Mouse (Mus musculus) hindbrain, embryonic 11.5 days (tissue): Measurements from ENCODE around the gene Gsg1. TPM values are rescaled to one million over a fixed set of nuclear protein-coding genes. Genes with fewer than 3 reads are reported as not detected.

Experiments
- ATAC-seq: fragments of 200-750 bp; cut with Nextera tagmentation; 2 replicates; pipeline ENCODE4 v1.8.0; 2017; ENCODE audit warnings: mild to moderate bottlenecking, moderate TSS enrichment, moderate library complexity; ENCODE audit not compliant: low FRiP score
- DNase-seq: peaks from one replicate; pipeline ENCODE4 v3.0.0-alpha.2; 2015; ENCODE audit warnings: low spot score
- H3K27ac ChIP-seq: fragments of 300-500 bp; sonication (generic); 2 replicates; pipeline ENCODE4 v1.5.1; 2014; ENCODE audit warnings: mild to moderate bottlenecking, low read depth, low read length
- H3K27me3 ChIP-seq: fragments of 300-500 bp; sonication (generic); 2 replicates; pipeline ENCODE4 v1.6.1; 2014; ENCODE audit warnings: mild to moderate bottlenecking, low read length, moderate library complexity, mixed read lengths; ENCODE audit not compliant: control insufficient read depth, insufficient read depth
- H3K36me3 ChIP-seq: fragments of 300-500 bp; sonication (generic); 2 replicates; pipeline ENCODE4 v1.6.1; 2014; ENCODE audit warnings: mild to moderate bottlenecking, low read length, moderate library complexity, mixed read lengths; ENCODE audit not compliant: control insufficient read depth, insufficient read depth
- H3K4me1 ChIP-seq: fragments of 300-500 bp; sonication (generic); replicated peaks from 2 replicates; pipeline ENCODE4 v1.6.1; 2014; ENCODE audit warnings: low read length, mixed read lengths; ENCODE audit not compliant: control insufficient read depth, insufficient read depth
- H3K4me2 ChIP-seq: fragments of 300-500 bp; sonication (generic); replicated peaks from 2 replicates; pipeline ENCODE4 v1.6.1; 2014; ENCODE audit warnings: mild to moderate bottlenecking, low read depth, low read length
- H3K4me3 ChIP-seq: fragments of 300-500 bp; sonication (generic); 2 replicates; pipeline ENCODE4 v1.5.1; 2014; ENCODE audit warnings: low read depth, low read length
- H3K9ac ChIP-seq: fragments of 300-500 bp; sonication (generic); 2 replicates; pipeline ENCODE4 v1.6.1; 2014; ENCODE audit warnings: low read depth, low read length
- H3K9me3 ChIP-seq: fragments of 300-500 bp; sonication (generic); 2 replicates; pipeline ENCODE4 v1.6.1; 2016; ENCODE audit warnings: low read length; ENCODE audit not compliant: control insufficient read depth
- WGBS: fragments of 180-500 bp; shearing (Covaris S2); extraction: QIAGEN DNeasy Blood & Tissue Kit; methylation state at CpG from one replicate; pipeline ENCODE4 v1.1.7; 2014; 5-methylcytosine and 5-hydroxymethylcytosine counted together
- polyA plus RNA-seq: library from polyadenylated mRNA; unstranded; fragments of >200 nt; fragmentation: Nextera tagmentation; extraction: Ambion mirVana; gene quantifications from 2 replicates; pipeline ENCODE4 v1.2.1, GENCODE M21; 2014

Gene Gsg1
- 0.32 and 0.66 TPM in 2 replicates for polyA plus RNA-seq

DNA sequence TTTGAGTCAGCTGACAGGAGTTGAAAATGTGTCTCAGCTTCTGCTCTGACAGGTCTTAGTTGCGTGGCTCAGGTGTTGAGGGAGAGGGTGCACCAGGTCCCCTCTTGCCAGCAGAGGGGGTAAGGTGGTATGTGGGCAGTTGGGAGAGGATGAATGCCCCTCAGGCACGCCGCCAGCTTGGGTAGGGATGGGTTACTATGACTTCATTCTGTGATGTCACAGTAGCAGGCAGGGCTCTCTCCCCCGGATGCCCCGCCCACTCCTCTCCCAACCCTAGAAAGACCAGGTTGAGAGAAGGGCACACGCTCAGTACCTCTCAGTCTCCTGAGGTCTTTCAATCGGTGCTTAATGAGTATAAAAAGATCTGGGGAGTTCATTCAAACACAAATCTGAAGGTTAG lies at the start of gene Gsg1:
Gsg1 (minus strand) TSS at position 199 of the 400 bp plus-strand sequence.
- Histone ChIP-seq H3K9me3 (no peaks in the 10 kb centered on the region), H3K4me3 (no peak within 1 kb of the TSS), H3K27ac (no peak within 1 kb of the TSS), H3K9ac (no peak within 1 kb of the TSS), H3K4me1 (0 out of 2 replicates have a peak, but pooled peaks cover 4% of the 10 kb centered on the region), H3K27me3 (no peaks in the 10 kb centered on the region), H3K36me3 (no peaks in the 10 kb centered on the region), H3K4me2 (no peak within 1 kb of the TSS)
- 80% methylated on average over 7 of the region's 7 CpGs for whole genome bisulfite sequencing
- ATAC-seq (no peak), DNase-seq (no peak)

DNA sequence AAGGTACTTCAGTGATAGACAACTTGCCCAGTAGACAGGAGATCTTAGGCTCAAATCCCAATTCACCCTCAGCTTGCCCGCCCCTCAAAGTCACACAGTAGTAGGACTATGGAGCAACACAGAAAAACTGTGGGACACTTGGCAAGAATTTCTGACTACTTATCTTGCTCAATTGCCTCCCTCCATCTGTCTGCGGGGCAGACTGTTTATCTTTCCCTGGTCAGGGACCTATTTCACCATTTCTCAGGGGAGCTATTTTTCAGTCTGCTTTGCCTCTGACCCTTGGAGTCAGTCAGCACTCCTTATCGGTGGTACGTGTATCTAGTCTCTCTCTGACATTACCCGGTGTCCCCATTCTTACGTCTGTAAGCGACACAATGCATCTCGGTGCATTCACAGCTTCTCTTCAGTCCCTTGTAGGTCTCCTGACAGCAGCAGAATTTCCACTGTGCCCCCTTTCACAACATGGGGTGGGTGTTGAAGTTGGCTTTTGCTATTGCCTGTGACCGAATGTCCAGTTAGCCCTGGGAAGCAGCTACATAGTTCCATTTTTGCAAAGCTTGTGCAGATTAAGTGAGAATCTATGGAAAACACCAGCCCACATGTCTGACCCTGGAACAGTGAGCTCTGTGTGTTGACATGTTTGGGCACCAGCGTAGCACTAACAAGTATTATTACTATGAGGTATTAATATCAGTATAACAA lies 48.4 kb upstream of the Gsg1 start:
- DNase-seq (no peak), ATAC-seq (no peak)
- Histone ChIP-seq H3K9ac (no peak overlapping the region), H3K4me1 (no peaks in the 10 kb centered on the region), H3K4me3 (no peak overlapping the region), H3K27me3 (no peaks in the 10 kb centered on the region), H3K4me2 (no peak overlapping the region), H3K9me3 (no peaks in the 10 kb centered on the region), H3K36me3 (no peaks in the 10 kb centered on the region), H3K27ac (no peak overlapping the region)
- WGBS, result 84% methylated on average over 10 of the region's 10 CpGs

DNA sequence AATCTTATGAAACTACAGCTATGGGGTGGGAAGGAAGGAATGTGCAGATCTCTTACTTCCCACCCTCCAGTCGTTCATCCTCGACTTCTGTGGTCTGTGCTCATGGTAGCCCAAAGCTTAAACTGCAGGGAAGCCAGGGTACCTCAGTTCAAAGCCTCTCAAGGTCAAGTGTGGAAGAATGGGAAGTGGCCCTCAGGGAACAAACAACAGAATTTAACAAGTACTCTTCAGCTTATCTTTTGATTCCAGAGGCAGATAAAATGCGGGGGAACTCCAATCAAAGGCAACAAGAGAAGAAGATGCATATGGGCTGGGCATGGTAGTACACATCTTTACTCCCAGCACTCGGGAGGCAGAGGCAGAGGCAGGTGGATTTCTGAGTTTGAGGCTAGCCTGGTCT lies 46.3 kb upstream of the Gsg1 start:
- no peak overlapping the region for H3K4me3 ChIP-seq

DNA sequence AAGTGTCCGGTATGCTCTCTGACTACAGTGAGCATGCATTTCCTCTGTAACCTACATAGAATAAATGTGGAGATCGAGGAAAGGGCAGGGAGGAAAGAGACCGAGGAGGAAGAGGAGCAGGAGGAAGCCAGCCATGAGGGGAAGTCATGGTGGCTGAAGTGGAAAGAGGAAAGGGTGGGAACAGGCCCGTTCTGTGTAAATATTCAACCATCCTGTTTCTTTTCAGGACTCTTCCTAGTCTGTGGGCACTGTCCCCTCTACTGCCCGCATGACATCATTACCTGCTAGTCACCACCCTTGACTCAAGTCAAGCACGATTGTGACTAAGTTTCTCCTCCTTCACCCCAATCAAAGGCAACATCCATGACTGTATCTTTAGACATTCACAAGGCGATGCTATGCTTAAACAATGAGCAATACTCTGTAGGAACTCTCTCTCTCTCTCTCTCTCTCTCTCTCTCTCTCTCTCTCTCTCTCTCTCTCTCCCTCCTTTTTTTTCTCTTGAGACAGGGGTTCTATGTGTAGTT lies 44.9 kb upstream of the Gsg1 start:
- Histone ChIP-seq H3K36me3 (no peaks in the 10 kb centered on the region), H3K27me3 (no peaks in the 10 kb centered on the region), H3K9ac (no peak overlapping the region), H3K4me2 (no peak overlapping the region), H3K9me3 (no peaks in the 10 kb centered on the region), H3K27ac (no peak overlapping the region), H3K4me1 (no peaks in the 10 kb centered on the region), H3K4me3 (no peak overlapping the region)
- DNase-seq (no peak), ATAC-seq (no peak)
- WGBS, result 87% methylated on average over 7 of the region's 7 CpGs

More for the DNA sequence above, 46.3 kb upstream of the Gsg1 start:
- WGBS, result 88% methylated on average over 4 of the region's 4 CpGs
- Histone ChIP-seq H3K9ac (no peak overlapping the region), H3K9me3 (no peaks in the 10 kb centered on the region), H3K27me3 (no peaks in the 10 kb centered on the region), H3K36me3 (no peaks in the 10 kb centered on the region), H3K4me2 (no peak overlapping the region), H3K4me1 (no peaks in the 10 kb centered on the region), H3K27ac (no peak overlapping the region)
- DNase-seq (no peak), ATAC-seq (no peak)

DNA sequence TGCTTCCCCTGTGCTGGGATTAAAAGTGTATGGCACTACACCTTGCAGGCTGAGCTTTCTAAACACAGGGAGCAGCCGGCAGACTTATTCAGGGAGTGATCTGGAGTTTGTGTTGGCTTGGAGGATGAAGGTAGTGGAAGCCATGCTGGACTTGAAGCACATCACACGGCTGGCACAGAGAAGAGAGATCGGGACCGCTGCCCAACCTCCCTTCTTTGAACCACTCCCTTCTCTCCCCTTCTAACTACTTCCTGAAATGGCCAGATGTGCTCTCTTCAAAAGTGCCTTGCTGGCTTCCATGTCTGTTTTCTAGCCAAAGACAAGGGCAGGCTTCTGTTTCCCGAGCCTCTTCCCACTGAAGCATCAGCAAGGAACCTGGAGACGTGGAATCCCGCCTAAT lies 43.4 kb upstream of the Gsg1 start:
- H3K4me2 ChIP-seq, result no peak overlapping the region
- H3K27me3 ChIP-seq, result no peaks in the 10 kb centered on the region
- WGBS, result 83% methylated on average over 7 of the region's 7 CpGs
- no peak for DNase-seq
- H3K4me1 ChIP-seq, result no peaks in the 10 kb centered on the region
- no peak overlapping the region for H3K4me3 ChIP-seq
- no peak overlapping the region for H3K27ac ChIP-seq
- H3K9ac ChIP-seq, result no peak overlapping the region
- H3K9me3 ChIP-seq, result no peaks in the 10 kb centered on the region
- ATAC-seq, result no peak
- no peaks in the 10 kb centered on the region for H3K36me3 ChIP-seq

DNA sequence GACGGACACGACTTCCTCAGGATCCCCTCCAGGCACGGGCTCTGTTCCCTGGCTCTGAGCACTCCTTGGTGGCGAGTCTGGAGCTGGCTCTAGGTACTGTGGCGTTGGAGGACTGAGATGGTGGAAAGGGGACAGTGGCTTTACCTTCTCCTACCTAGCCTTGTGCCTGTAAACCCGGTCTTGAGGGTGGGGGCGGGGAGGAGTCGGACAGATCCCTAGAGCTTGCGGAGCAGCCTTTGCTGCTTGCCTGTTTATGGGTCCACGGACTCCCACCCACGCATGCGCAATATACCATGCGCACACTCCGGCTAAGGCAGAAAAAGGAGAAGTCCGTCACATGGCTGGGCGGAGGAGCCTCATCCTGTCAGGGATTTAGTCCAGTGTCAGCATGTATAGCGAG lies 42.1 kb upstream of the Gsg1 start:
- Histone ChIP-seq H3K4me3 (no peak overlapping the region), H3K4me2 (no peak overlapping the region), H3K36me3 (no peaks in the 10 kb centered on the region), H3K27me3 (no peaks in the 10 kb centered on the region), H3K9ac (no peak overlapping the region), H3K4me1 (no peaks in the 10 kb centered on the region), H3K9me3 (no peaks in the 10 kb centered on the region), H3K27ac (no peak overlapping the region)
- ATAC-seq, result no peak
- WGBS, result 84% methylated on average over 17 of the region's 17 CpGs
- DNase-seq, result no peak

DNA sequence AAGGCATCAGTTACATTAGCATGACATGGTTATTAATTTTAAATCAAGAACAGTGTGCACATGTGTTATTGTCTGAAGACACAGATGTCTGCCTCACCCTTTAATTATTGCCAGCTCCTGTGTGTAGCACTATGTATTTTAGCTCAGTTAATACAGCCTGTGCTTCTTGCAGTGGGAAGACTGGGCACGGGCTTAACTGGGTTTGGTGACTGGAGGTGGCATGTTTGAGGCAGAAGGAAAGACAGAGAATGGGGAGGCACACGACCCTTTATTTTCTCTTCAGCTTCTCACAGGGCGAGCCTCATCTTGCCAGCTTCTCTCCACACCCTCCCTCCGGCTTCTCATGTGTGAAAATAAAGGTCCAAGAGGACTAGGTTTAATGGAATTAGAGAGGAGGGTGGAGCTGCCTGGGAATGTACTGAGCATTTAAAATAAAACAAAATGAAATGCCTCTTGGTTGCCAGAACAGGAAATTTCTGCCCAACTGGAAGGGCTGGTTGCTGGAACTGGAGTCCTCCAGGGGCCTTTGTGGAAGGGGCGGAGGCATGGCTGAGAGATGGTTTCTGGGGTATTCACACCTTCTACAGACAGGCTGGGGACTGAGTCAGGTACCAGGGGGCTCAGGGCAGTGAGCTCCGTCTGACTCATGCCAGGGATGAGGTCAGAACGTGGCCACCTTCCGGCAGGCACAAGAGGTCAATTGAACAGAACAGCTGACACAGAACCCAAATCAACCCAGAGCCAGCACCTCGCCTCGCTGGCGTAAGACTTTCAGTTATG lies 41.1 kb upstream of the Gsg1 start:
- 84% methylated on average over 11 of the region's 11 CpGs for WGBS
- no peaks in the 10 kb centered on the region for H3K9me3 ChIP-seq
- H3K27ac ChIP-seq, result no peak overlapping the region
- no peak overlapping the region for H3K4me2 ChIP-seq
- H3K4me3 ChIP-seq, result no peak overlapping the region
- ATAC-seq (no peak), DNase-seq (no peak)
- no peak overlapping the region for H3K9ac ChIP-seq
- H3K4me1 ChIP-seq, result no peaks in the 10 kb centered on the region
- H3K27me3 ChIP-seq, result no peaks in the 10 kb centered on the region
- no peaks in the 10 kb centered on the region for H3K36me3 ChIP-seq

DNA sequence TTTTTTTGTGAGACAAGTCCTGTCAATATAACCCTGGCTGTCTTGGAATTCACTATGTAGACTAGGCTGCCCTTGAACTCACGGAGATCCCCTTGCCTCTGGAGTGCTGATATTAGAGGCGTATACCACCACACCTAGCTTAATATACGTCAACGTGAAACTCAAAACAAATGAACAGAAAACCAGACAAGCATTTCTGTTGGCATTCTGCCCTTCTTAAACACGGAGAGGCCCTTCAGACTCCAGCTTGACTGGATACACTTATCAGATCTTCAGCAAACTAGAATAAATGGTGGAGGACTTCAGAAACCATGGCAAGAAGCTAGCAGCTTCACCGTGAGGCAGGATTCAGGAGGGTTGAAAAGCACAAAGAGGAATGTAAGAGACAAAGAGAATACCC lies 40.0 kb upstream of the Gsg1 start:
- Histone ChIP-seq H3K4me1 (no peaks in the 10 kb centered on the region), H3K36me3 (no peaks in the 10 kb centered on the region), H3K9ac (no peak overlapping the region), H3K27me3 (no peaks in the 10 kb centered on the region), H3K9me3 (no peaks in the 10 kb centered on the region), H3K4me2 (no peak overlapping the region), H3K4me3 (no peak overlapping the region), H3K27ac (no peak overlapping the region)
- ATAC-seq, result no peak
- DNase-seq, result no peak
- 92% methylated on average over 6 of the region's 6 CpGs for WGBS
